7 mouse cellular contexts compared by ENCODE assay signal in the genomic region with DNA sequence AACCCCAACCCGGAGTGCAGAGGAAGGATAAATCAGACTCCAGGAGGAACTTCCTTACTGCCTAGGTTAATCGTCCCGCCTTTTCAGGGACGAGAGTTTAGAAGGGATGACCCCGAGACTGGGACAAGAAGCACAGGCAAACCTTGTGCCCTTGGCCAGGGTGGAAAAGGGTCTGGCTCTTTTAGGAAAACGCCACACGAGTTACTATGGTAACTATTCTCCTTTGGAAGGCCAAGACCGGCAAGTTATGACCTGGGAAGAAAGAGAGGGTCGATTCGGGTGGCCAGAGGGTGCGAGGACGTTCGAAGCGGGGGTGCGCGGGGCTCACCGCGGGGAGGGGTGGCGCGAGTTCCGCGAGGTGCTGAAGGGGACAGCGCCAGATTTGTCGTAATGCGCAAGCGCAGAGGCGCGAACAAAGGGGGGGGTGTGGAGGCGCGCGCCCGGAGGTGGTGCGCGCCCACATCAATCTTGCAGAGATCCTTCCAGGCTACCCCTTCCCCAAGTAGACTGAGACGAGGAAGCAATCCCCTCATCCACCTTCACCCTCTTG. TPM values are rescaled to one million over a fixed set of nuclear protein-coding genes. Genes with fewer than 3 reads are reported as not detected.
DNase-seq lines count a peak whose midpoint lies in the region; TF ChIP-seq lines count a peak whose summit lies in the region.

A gene (minus strand): TSS at position 401 of the 550 bp plus-strand sequence.

- H3K4me1 ChIP-seq in CH12.LX (ENCODE audit: control insufficient read depth in 1 of 2, insufficient read depth in 2 of 2), result peaks cover 9 to 47% of the 10 kb centered on the region in 2 experiments

- peak within 1 kb of the TSS; percentile 79 for H3K4me2 ChIP-seq in CH12.LX (ENCODE audit: insufficient read depth, low read depth, poor library complexity, severe bottlenecking)

- peak within 1 kb of the TSS; percentile 92 for H3K9ac ChIP-seq in CH12.LX (ENCODE audit: insufficient read depth, low read depth)

- in situ Hi-C loops in CH12.LX (cut with MboI; ENCODE audit: low pct_ligation_motif_present, low pct_unique_long_range_greater_than_20kb, low sequenced_read_pairs), result no loop called here

- DNase-seq in CH12.LX (ENCODE audit: extremely low read depth) (no peak), MN1 (ENCODE audit: low spot score) (peak; percentile 59)
- DNase-seq in embryo, embryonic 10 days (ENCODE audit: low spot score), result peak; percentile 49
- DNase-seq in heart, postnatal 14 days, result peak; percentile 61 to 64
- DNase-seq in layer of hippocampus, postnatal 25 days (ENCODE audit: extremely low spot score in 1 of 2, low spot score in 1 of 2), result peak in 1 of 2 experiments; percentile 64
- DNase-seq in lung, postnatal 36 days, result peak; percentile 19
- DNase-seq in spleen, postnatal 4 days (ENCODE audit: low spot score in 2 of 2), result peak; percentile 56 to 84

- no peak for TF ChIP-seq POLR2A in CH12.LX (IDR thresholded peaks at IDR 0.05; ENCODE audit: low read depth, low read length)

- no peak for TF ChIP-seq RAD21 in CH12.LX (IDR thresholded peaks at IDR 0.05; ENCODE audit: low read depth, low read length)

- peak within 1 kb of the TSS; percentile 67 to 86 (median 68) for H3K4me3 ChIP-seq in CH12.LX (replicated peaks in 1 of 3; ENCODE audit: low read depth in 2 of 3, low read length in 2 of 3, poor library complexity in 1 of 3)

- H3K27me3 ChIP-seq in CH12.LX (replicated peaks), result peaks cover 44% of the 10 kb centered on the region

- peaks cover 15 to 24% of the 10 kb centered on the region in 2 experiments for H3K36me3 ChIP-seq in CH12.LX (replicated peaks in 1 of 2; ENCODE audit: control insufficient read depth in 1 of 2, insufficient read depth in 1 of 2, low read length in 1 of 2)

- no peaks in the 10 kb centered on the region for H3K79me2 ChIP-seq in CH12.LX (replicated peaks; ENCODE audit: control insufficient read depth, extremely low read depth, insufficient read depth, poor library complexity, severe bottlenecking)

- no peak for TF ChIP-seq EP300 in CH12.LX (IDR thresholded peaks at IDR 0.05; ENCODE audit: low read length)

- no peaks in the 10 kb centered on the region for H3K9me3 ChIP-seq in CH12.LX (replicated peaks; ENCODE audit: low read length)

- dilution Hi-C loops in CH12.LX (cut with MboI; ENCODE audit: extremely low pct_ligation_motif_present, extremely low pct_unique_long_range_greater_than_20kb, low sequenced_read_pairs), result no loop called here

- H3K27ac ChIP-seq in CH12.LX (ENCODE audit: insufficient read depth, low read depth), result peak within 1 kb of the TSS; percentile 88

- intact Hi-C loops in heart, postnatal 14 days (cut with DNase I), result loop anchor here (2.0 kb wide), 1 partner anchor 16 kb away; no protein-coding TSS in a partner anchor

- no peak for TF ChIP-seq CTCF in CH12.LX (conservative IDR thresholded peaks at IDR 0.05 in 1 of 2, IDR thresholded peaks at IDR 0.05 in 1 of 2; ENCODE audit: low read depth in 2 of 2, low read length in 2 of 2)

TF ChIP-seq in CH12.LX, 34 proteins besides CTCF, POLR2A, EP300 and RAD21:
- TF ChIP-seq NRF1 (IDR thresholded peaks at IDR 0.05; ENCODE audit: low read depth, low read length) (peak; percentile 86), JUN (IDR thresholded peaks at IDR 0.05; ENCODE audit: insufficient read depth, low read depth, low read length) (no peak)

RNA-seq across cellular contexts. Expression of the gene that starts here (rescaled TPM):
- total RNA-seq in CH12.LX (2012; rRNA removed) (1.3 and 2.2 TPM in 2 replicates), CH12.LX (2014; rRNA removed) (0.39 and 0.70 TPM in 2 replicates)
- 20.1 and 20.6 TPM in 2 replicates for polyA plus RNA-seq in CH12.LX (2012; ENCODE audit: insufficient read length, low read depth)
- 1 to 10 TPM; 1.7 to 1.9 TPM for total RNA-seq in heart, postnatal 14 days (2021)
- 100 to 1,000 TPM; 765 to 790 TPM for total RNA-seq in layer of hippocampus, postnatal 25 days (2021)

Comparison
In these comparisons a context has a peak if more than half of its experiments do, and no peak if none do; other contexts are left out.
1. RNA of the gene that starts here (total RNA-seq): 765 to 790 TPM in layer of hippocampus, postnatal 25 days; 0.39 to 2.2 TPM in CH12.LX and 1.7 to 1.9 TPM in heart, postnatal 14 days; every median in the first group is over 100 times any median in the second.